Mouse (Mus musculus): ENCODE results near the gene Ikzf3. TPM values are rescaled to one million over a fixed set of nuclear protein-coding genes. Genes with fewer than 3 reads are reported as not detected.

The Ikzf3 gene
- polyA plus RNA-seq, 1 experiment from 2014 or later, result 0.04 TPM

- no peak for ATAC-seq (ENCODE audit: low FRiP score)
- WGBS, result 81% methylated on average over 10 of the region's 10 CpGs
Observed at GRCm38 (mm10) chr11:98418939-98419547, 126.8 kb downstream of the Ikzf3 start.

GRCm38 (mm10) chr11:98418273-98418672, 127.6 kb downstream of the Ikzf3 start:
- H3K4me3 ChIP-seq (replicated peaks), result no peak overlapping the region
- ATAC-seq (ENCODE audit: low FRiP score), result no peak
- H3K9me3 ChIP-seq, result no peaks in the 10 kb centered on the region
- 68% methylated on average over 6 of the region's 6 CpGs for WGBS
- no peak overlapping the region for H3K27ac ChIP-seq
- peaks cover 11% of the 10 kb centered on the region for H3K4me1 ChIP-seq
- no peak overlapping the region for H3K9ac ChIP-seq
- H3K27me3 ChIP-seq, result peaks cover 21% of the 10 kb centered on the region
- H3K4me2 ChIP-seq, result no peak overlapping the region
- H3K36me3 ChIP-seq (replicated peaks), result no peaks in the 10 kb centered on the region; the same call in 1 of the 2 replicates

More at GRCm38 (mm10) chr11:98418939-98419547, 126.8 kb downstream of the Ikzf3 start:
- Histone ChIP-seq H3K9ac (no peak overlapping the region), H3K4me1 (peaks cover 3% of the 10 kb centered on the region), H3K27me3 (peaks cover 14% of the 10 kb centered on the region; the same call in 1 of the 2 replicates), H3K36me3 (replicated peaks) (no peaks in the 10 kb centered on the region; the same call in 1 of the 2 replicates), H3K27ac (no peak overlapping the region), H3K9me3 (no peaks in the 10 kb centered on the region), H3K4me3 (replicated peaks) (no peak overlapping the region), H3K4me2 (no peak overlapping the region)

DNA sequence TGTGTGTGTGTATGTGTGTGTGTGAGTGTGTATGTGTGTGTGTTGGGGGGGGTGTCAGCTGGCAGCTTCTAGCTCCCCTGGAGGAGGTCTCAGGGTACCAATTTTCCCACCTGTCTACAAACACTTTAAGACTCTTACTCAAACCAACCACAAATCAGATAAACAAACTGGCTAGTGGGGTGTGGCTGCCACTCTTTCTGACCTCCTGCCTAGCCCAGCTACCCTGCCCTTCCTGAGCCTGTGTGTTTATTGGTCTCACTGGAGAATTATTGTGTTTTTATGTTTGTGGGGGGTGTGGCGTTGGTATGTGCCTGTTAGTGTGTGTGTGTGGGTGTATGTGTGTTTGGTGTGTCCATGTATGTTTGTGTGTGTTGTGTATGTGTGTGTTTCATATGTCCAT, 128.8 kb downstream of the Ikzf3 start:
- Histone ChIP-seq H3K4me1 (peaks cover 18% of the 10 kb centered on the region), H3K4me2 (no peak overlapping the region), H3K27me3 (peaks cover 31% of the 10 kb centered on the region), H3K4me3 (replicated peaks) (no peak overlapping the region), H3K27ac (no peak overlapping the region), H3K9me3 (no peaks in the 10 kb centered on the region), H3K36me3 (replicated peaks) (no peaks in the 10 kb centered on the region), H3K9ac (no peak overlapping the region)
- 85% methylated on average over 1 of the region's 1 CpGs for WGBS
- no peak for ATAC-seq (ENCODE audit: low FRiP score)

Other genes with a start within 250 kb of the Ikzf3 start
- 19.9 and 20.5 TPM in 2 replicates for gene Neurod2, start 216.4 kb downstream of the Ikzf3 start, polyA plus RNA-seq (2016; fragmentation: Nextera tagmentation; extraction: Ambion mirVana)
- 3.0 and 3.1 TPM in 2 replicates for gene Ppp1r1b, start 197.6 kb downstream of the Ikzf3 start, polyA plus RNA-seq (2016; fragmentation: Nextera tagmentation; extraction: Ambion mirVana)
- gene Stard3, start 187.7 kb downstream of the Ikzf3 start, polyA plus RNA-seq (2016; fragmentation: Nextera tagmentation; extraction: Ambion mirVana), result 42.0 and 42.5 TPM in 2 replicates
- gene Tcap, start 162.2 kb downstream of the Ikzf3 start, polyA plus RNA-seq (2016; fragmentation: Nextera tagmentation; extraction: Ambion mirVana), result 0.20 and 0.36 TPM in 2 replicates
- gene Pnmt, start 159.6 kb downstream of the Ikzf3 start, polyA plus RNA-seq (2016; fragmentation: Nextera tagmentation; extraction: Ambion mirVana), result 0.17 TPM in 1 of 2 replicates, not detected in the other
- gene Pgap3, start 145.5 kb downstream of the Ikzf3 start, polyA plus RNA-seq (2016; fragmentation: Nextera tagmentation; extraction: Ambion mirVana), result 7.7 and 8.3 TPM in 2 replicates
- gene Erbb2, start 133.6 kb downstream of the Ikzf3 start, polyA plus RNA-seq (2016; fragmentation: Nextera tagmentation; extraction: Ambion mirVana), result 16.4 and 17.8 TPM in 2 replicates
- gene Mien1, start 107.0 kb downstream of the Ikzf3 start, polyA plus RNA-seq (2016; fragmentation: Nextera tagmentation; extraction: Ambion mirVana), result 142 and 154 TPM in 2 replicates
- 1.1 and 1.6 TPM in 2 replicates for gene Grb7, start 99.6 kb downstream of the Ikzf3 start, polyA plus RNA-seq (2016; fragmentation: Nextera tagmentation; extraction: Ambion mirVana)
- 0.17 TPM in 1 of 2 replicates, not detected in the other for gene Zpbp2, start 5.1 kb upstream of the Ikzf3 start, polyA plus RNA-seq (2016; fragmentation: Nextera tagmentation; extraction: Ambion mirVana)
- 67.3 and 67.4 TPM in 2 replicates for gene Ormdl3, start 41.3 kb upstream of the Ikzf3 start, polyA plus RNA-seq (2016; fragmentation: Nextera tagmentation; extraction: Ambion mirVana)
- not detected in 2 replicates for gene Lrrc3c, start 52.3 kb upstream of the Ikzf3 start, polyA plus RNA-seq (2016; fragmentation: Nextera tagmentation; extraction: Ambion mirVana)
- gene Gm12355, start 79.6 kb upstream of the Ikzf3 start, polyA plus RNA-seq (2016; fragmentation: Nextera tagmentation; extraction: Ambion mirVana), result 1.2 and 1.4 TPM in 2 replicates
- gene Gsdma3, start 80.3 kb upstream of the Ikzf3 start, polyA plus RNA-seq (2016; fragmentation: Nextera tagmentation; extraction: Ambion mirVana), result not detected in 2 replicates
- not detected in 2 replicates for gene Gsdma2, start 100.7 kb upstream of the Ikzf3 start, polyA plus RNA-seq (2016; fragmentation: Nextera tagmentation; extraction: Ambion mirVana)
- not detected in 2 replicates for gene Gsdma, start 118.3 kb upstream of the Ikzf3 start, polyA plus RNA-seq (2016; fragmentation: Nextera tagmentation; extraction: Ambion mirVana)
- gene Psmd3, start 136.5 kb upstream of the Ikzf3 start, polyA plus RNA-seq (2016; fragmentation: Nextera tagmentation; extraction: Ambion mirVana), result 234 and 239 TPM in 2 replicates
- gene Csf3, start 155.2 kb upstream of the Ikzf3 start, polyA plus RNA-seq (2016; fragmentation: Nextera tagmentation; extraction: Ambion mirVana), result 0.14 TPM in 1 of 2 replicates, not detected in the other
- 88.1 and 95.0 TPM in 2 replicates for gene Med24, start 183.4 kb upstream of the Ikzf3 start, polyA plus RNA-seq (2016; fragmentation: Nextera tagmentation; extraction: Ambion mirVana)
- gene Thra, start 194.6 kb upstream of the Ikzf3 start, polyA plus RNA-seq (2016; fragmentation: Nextera tagmentation; extraction: Ambion mirVana), result 53.4 and 59.8 TPM in 2 replicates
- 2.1 and 2.2 TPM in 2 replicates for gene Nr1d1, start 229.3 kb upstream of the Ikzf3 start, polyA plus RNA-seq (2016; fragmentation: Nextera tagmentation; extraction: Ambion mirVana)
- 39.3 and 39.9 TPM in 2 replicates for gene Msl1, start 249.5 kb upstream of the Ikzf3 start, polyA plus RNA-seq (2016; fragmentation: Nextera tagmentation; extraction: Ambion mirVana)

Data from forebrain, embryonic 12.5 days (tissue).